Mouse (Mus musculus) cerebellum, postnatal 10 days (tissue): Measurements from ENCODE around the gene Gm10717.
"Not testable (repeated sequence)": the region's sequence is repeated elsewhere in the genome, so short reads cannot be mapped to it uniquely, and the experiment has no call there.

Experiments used
- DNase-seq, 2 experiments: peaks; one replicate each; pipeline ENCODE4 v3.0.0; 2021; ENCODE audit warnings: mixed read lengths in 2 of 2

The Gm10717 gene

DNA sequence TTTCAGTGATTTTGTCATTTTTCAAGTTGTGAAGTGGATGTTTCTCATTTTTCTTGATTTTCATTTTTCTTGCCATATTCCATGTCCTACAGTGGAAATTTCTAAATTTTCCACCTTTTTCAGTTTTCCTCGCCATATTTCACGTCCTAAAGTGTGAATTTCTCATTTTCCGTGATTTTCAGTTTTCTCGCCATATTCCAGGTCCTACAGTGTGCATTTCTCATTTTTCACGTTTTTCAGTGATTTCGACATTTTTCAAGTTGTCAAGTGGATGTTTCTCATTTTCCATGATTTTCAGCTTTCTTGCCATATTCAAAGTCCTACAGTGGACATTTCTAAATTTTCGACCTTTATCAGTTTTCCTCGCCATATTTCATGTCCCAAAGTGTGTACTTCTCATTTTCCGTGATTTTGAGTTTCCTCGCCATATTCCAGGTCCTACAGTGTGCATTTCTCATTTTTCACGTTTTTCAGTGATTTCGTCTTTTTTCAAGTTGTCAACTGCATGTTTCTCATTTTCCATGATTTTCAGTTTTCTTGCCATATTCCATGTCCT lies at the start of gene Gm10717:
TSS of gene Gm10717 (plus strand) at position 506 of the 556 bp plus-strand sequence.
- DNase-seq = not testable (repeated sequence)

DNA sequence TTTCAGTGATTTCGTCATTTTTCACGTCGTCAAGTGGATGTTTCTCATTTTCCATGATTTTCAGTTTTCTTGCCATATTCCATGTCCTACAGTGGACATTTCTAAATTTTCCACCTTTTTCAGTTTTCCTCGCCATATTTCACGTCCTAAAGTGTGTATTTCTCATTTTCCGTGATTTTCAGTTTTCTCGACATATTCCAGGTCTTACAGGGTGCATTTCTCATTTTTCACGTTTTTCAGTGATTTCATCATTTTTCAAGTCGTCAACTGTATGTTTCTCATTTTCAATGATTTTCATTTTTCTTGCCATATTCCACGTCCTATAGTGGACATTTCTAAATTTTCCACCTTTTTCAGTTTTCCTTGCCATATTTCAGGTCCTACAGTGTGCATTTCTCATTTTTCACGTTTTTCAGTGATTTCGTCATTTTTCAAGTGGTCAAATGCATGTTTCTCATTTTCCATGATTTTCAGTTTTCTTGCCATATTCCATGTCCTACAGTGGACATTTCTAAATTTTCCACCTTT lies 24.7 kb upstream of the Gm10717 start, which contains the start of gene Gm10722:
TSS of gene Gm10722 (plus strand) at position 478 of the 528 bp plus-strand sequence.
- DNase-seq = peak in 1 of 2 experiments; percentile 29

- DNase-seq = not testable (repeated sequence)
These were observed 24.2 kb upstream of the Gm10717 start for GRCm38 (mm10) chr9:3001006-3001405.

DNA sequence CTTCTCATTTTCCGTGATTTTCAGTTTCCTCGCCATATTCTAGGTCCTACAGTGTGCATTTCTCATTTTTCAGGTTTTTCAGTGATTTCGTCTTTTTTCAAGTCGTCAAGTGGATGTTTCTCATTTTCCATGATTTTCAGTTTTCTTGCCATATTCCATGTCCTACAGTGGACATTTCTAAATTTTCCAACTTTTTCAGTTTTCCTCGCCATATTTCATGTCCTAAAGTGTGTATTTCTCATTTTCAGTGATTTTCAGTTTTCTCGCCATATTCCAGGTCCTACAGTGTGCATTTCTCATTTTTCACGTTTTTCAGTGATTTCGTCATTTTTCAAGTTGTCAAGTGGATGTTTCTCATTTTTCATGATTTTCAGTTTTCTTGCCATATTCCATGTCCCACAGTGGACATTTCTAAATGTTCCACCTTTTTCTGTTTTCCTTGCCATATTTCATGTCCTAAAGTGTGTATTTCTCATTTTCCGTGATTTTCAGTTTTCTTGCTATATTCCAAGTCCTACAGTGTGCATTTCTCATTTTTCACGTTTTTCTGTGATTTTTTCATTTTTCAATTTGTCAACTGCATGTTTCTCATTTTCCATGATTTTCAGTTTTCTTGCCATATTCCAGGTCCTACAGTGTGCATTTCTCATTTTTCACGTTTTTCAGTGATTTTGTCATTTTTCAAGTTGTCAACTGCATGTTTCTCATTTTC lies 23.1 kb upstream of the Gm10717 start:
- DNase-seq = peak; percentile 91 to 93

DNA sequence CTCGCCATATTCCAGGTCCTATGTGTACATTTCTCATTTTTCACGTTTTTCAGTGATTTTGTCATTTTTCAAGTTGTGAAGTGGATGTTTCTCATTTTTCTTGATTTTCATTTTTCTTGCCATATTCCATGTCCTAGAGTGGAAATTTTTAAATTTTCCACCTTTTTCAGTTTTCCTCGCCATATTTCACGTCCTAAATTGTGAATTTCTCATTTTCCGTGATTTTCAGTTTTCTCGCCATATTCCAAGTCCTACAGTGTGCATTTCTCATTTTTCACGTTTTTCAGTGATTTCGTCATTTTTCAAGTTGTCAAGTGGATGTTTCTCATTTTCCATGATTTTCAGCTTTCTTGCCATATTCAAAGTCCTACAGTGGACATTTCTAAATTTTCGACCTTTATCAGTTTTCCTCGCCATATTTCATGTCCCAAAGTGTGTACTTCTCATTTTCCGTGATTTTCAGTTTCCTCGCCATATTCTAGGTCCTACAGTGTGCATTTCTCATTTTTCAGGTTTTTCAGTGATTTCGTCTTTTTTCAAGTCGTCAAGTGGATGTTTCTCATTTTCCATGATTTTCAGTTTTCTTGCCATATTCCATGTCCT lies 22.3 kb upstream of the Gm10717 start, which contains the start of gene Gm11168:
TSS of gene Gm11168 (plus strand) at position 553 of the 603 bp plus-strand sequence.
- peak; percentile 2 to 6 for DNase-seq

DNA sequence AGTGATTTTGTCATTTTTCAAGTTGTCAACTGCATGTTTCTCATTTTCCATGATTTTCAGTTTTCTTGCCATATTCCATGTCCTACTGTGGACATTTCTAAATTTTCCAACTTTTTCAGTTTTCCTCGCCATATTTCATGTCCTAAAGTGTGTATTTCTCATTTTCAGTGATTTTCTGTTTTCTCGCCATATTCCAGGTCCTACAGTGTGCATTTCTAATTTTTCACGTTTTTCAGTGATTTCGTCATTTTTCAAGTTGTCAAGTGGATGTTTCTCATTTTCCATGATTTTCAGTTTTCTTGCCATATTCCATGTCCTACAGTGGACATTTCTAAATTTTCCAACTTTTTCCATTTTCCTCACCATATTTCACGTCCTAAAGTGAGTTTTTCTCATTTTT lies 19.0 kb upstream of the Gm10717 start:
- DNase-seq = not testable (repeated sequence)

DNA sequence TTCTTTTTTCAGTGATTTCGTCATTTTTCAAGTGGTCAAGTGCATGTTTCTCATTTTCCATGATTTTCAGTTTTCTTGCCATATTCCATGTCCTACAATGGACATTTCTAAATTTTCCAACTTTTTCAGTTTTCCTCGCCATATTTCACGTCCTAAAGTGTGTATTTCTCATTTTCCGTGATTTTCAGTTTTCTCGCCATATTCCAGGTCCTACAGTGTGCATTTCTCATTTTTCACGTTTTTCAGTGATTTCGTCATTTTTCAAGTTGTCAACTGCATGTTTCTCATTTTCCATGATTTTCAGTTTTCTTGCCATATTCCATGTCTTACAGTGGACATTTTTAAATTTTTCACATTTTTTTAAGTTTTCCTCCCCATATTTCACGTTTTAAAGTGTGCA lies 18.6 kb upstream of the Gm10717 start:
- DNase-seq = not testable (repeated sequence)

DNA sequence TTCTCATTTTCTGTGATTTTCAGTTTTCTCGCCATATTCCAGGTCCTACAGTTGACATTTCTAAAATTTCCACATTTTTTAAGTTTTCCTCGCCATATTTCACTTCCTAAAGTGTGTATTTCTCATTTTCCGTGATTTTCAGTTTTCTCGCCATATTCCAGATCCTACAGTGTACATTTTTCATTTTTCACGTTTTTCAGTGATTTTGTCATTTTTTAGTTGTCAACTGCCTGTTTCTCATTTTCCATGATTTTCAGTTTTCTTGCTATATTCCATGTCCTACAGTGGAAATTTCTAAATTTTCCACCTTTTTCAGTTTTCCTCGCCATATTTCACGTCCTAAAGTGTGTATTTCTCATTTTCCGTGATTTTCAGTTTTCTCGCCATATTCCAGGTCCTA lies 17.9 kb upstream of the Gm10717 start:
- DNase-seq = not testable (repeated sequence)

- DNase-seq = not testable (repeated sequence)
These were observed 15.9 kb upstream of the Gm10717 start for GRCm38 (mm10) chr9:3009331-3009730.

- not testable (repeated sequence) for DNase-seq
These were observed 13.1 kb upstream of the Gm10717 start for GRCm38 (mm10) chr9:3012054-3012621.

DNA sequence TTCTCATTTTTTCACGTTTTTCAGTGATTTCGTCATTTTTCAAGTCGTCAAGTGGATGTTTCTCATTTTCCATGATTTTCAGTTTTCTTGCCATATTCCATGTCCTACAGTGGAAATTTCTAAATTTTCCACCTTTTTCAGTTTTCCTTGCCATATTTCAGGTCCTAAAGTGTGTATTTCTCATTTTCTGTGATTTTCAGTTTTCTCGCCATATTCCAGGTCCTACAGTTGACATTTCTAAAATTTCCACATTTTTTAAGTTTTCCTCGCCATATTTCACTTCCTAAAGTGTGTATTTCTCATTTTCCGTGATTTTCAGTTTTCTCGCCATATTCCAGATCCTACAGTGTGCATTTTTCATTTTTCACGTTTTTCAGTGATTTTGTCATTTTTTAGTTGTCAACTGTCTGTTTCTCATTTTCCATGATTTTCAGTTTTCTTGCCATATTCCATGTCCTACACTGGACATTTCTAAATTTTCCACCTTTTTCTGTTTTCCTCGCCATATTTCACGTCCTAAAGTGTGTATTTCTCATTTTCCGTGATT lies 12.4 kb upstream of the Gm10717 start, which contains the start of gene Gm10721:
TSS of gene Gm10721 (plus strand) at position 408 of the 547 bp plus-strand sequence.
- DNase-seq = not testable (repeated sequence)

- DNase-seq = not testable (repeated sequence)
These were observed 9.9 kb upstream of the Gm10717 start, which contains the start of gene Gm10720 for GRCm38 (mm10) chr9:3015354-3015753. Gene Gm10720, plus strand, starts transcription at chr9:3015654.

GRCm38 (mm10) chr9:3015896-3016295 lies 9.3 kb upstream of the Gm10717 start:
- DNase-seq = peak; percentile 1 to 3

DNA sequence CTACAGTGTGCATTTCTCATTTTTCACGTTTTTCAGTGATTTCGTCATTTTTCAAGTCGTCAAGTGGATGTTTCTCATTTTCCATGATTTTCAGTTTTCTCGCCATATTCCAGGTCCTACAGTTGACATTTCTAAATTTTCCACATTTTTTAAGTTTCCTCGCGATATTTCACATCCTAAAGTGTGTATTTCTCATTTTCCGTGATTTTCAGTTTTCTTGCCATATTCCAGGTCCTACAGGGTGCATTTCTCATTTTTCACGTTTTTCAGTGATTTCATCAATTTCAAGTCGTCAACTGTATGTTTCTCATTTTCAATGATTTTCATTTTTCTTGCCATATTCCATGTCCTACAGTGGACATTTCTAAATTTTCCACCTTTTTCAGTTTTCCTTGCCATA lies 8.1 kb upstream of the Gm10717 start, which contains the start of gene Gm10719:
TSS of gene Gm10719 (plus strand) at position 301 of the 400 bp plus-strand sequence.
- DNase-seq = not testable (repeated sequence)

GRCm38 (mm10) chr9:3018944-3019343 lies 6.3 kb upstream of the Gm10717 start:
- peak; percentile 61 to 99 for DNase-seq

DNA sequence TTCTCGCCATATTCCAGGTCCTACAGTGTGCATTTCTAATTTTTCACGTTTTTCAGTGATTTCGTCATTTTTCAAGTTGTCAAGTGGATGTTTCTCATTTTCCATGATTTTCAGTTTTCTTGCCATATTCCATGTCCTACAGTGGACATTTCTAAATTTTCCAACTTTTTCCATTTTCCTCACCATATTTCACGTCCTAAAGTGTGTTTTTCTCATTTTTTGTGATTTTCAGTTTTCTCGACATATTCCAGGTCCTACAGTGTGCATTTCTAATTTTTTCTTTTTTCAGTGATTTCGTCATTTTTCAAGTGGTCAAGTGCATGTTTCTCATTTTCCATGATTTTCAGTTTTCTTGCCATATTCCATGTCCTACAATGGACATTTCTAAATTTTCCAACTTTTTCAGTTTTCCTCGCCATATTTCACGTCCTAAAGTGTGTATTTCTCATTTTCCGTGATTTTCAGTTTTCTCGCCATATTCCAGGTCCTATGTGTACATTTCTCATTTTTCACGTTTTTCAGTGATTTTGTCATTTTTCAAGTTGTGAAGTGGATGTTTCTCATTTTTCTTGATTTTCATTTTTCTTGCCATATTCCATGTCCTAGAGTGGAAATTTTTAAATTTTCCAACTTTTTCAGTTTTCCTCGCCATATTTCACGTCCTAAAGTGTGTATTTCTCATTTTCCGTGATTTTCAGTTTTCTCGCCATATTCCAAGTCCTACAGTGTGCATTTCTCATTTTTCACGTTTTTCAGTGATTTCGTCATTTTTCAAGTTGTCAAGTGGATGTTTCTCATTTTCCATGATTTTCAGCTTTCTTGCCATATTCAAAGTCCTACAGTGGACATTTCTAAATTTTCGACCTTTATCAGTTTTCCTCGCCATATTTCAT lies 5.1 kb upstream of the Gm10717 start:
- DNase-seq = peak; percentile 58 to 66

DNA sequence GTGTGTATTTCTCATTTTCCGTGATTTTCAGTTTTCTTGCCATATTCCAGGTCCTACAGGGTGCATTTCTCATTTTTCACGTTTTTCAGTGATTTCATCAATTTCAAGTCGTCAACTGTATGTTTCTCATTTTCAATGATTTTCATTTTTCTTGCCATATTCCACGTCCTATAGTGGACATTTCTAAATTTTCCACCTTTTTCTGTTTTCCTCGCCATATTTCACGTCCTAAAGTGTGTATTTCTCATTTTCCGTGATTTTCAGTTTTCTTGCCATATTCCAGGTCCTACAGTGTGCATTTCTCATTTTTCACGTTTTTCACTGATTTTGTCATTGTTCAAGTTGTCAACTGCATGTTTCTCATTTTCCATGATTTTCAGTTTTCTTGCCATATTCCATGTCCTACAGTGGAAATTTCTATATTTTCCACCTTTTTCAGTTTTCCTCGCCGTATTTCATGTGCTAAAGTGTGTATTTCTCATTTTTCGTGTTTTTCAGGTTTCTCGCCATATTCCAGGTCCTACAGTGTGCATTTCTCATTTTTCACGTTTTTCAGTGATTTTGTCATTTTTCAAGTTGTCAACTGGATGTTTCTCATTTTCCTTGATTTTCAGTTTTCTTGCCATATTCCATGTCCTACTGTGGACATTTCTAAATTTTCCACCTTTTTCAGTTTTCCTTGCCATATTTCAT lies 2.8 kb upstream of the Gm10717 start:
- not testable (repeated sequence) for DNase-seq

DNA sequence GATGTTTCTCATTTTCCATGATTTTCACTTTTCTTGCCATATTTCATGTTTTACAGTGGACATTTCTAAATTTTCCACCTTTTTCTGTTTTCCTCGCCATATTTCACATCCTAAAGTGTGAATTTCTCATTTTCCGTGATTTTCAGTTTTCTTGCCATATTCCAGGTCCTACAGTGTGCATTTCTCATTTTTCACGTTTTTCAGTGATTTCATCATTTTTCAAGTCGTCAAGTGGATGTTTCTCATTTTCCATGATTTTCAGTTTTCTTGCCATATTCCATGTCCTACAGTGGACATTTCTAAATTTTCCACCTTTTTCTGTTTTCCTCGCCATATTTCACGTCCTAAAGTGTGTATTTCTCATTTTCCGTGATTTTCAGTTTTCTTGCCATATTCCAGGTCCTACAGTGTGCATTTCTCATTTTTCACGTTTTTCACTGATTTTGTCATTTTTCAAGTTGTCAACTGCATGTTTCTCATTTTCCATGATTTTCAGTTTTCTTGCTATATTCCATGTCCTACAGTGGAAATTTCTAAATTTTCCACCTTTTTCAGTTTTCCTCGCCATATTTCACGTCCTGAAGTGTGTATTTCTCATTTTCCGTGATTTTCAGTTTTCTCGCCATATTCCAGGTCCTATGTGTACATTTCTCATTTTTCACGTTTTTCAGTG lies 1.8 kb upstream of the Gm10717 start, which contains the start of gene Gm10718:
TSS of gene Gm10718 (plus strand) at position 236 of the 673 bp plus-strand sequence.
- DNase-seq = peak; percentile 2 to 8

DNA sequence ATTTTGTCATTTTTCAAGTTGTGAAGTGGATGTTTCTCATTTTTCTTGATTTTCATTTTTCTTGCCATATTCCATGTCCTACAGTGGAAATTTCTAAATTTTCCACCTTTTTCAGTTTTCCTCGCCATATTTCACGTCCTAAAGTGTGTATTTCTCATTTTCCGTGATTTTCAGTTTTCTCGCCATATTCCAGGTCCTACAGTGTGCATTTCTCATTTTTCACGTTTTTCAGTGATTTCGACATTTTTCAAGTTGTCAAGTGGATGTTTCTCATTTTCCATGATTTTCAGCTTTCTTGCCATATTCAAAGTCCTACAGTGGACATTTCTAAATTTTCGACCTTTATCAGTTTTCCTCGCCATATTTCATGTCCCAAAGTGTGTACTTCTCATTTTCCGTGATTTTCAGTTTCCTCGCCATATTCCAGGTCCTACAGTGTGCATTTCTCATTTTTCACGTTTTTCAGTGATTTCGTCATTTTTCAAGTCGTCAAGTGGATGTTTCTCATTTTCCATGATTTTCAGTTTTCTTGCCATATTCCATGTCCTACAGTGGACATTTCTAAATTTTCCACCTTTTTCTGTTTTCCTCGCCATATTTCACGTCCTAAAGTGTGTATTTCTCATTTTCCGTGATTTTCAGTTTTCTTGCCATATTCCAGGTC lies 1.1 kb upstream of the Gm10717 start:
- DNase-seq = not testable (repeated sequence)
